Mouse (Mus musculus) G1E (cell line): ENCODE results near the gene Cldn15. TPM values are rescaled to one million over a fixed set of nuclear protein-coding genes. Genes with fewer than 3 reads are reported as not detected.
A peak's percentile ranks its signal among the peaks of the same experiment; 100 is the strongest.

Source experiments
- ATAC-seq: 2 replicates; pipeline ENCODE4 v1.8.0; 2016; ENCODE audit warnings: mild to moderate bottlenecking; ENCODE audit not compliant: insufficient number of reproducible peaks, poor library complexity, low FRiP score, severe bottlenecking; ENCODE audit errors: extremely low read depth
- DNase-seq: peaks from one replicate; pipeline ENCODE4 v3.0.0; 2012; ENCODE audit warnings: low spot score
- H3K27me3 ChIP-seq: 2 replicates; pipeline ENCODE4 v1.6.1; 2012; ENCODE audit warnings: mild to moderate bottlenecking, low read length, inconsistent platforms; ENCODE audit not compliant: insufficient read depth
- H3K36me3 ChIP-seq: replicated peaks from 2 replicates; pipeline ENCODE3; 2012; ENCODE audit warnings: mild to moderate bottlenecking, inconsistent platforms
- H3K4me1 ChIP-seq: 2 replicates; pipeline ENCODE4 v1.6.1; 2012; ENCODE audit warnings: low read depth, low read length, inconsistent platforms, mixed read lengths; ENCODE audit not compliant: insufficient read depth
- H3K4me3 ChIP-seq: 2 replicates; pipeline ENCODE4 v1.5.1; 2012; ENCODE audit warnings: low read depth, mild to moderate bottlenecking, inconsistent platforms, low read length, moderate library complexity, mixed read lengths
- H3K9me3 ChIP-seq: replicated peaks from 2 replicates; pipeline ENCODE4 v1.6.1; 2012; ENCODE audit warnings: inconsistent platforms
- CTCF ChIP-seq: IDR thresholded peaks from 2 replicates; pipeline ENCODE4 v1.5.1; 2012; ENCODE audit warnings: low read depth, low read length, inconsistent platforms, mixed read lengths
- GATA1 ChIP-seq: IDR thresholded peaks from 2 replicates; pipeline ENCODE4 v1.6.1; 2012; ENCODE audit warnings: borderline replicate concordance, low read length, inconsistent platforms, mixed read lengths
- GATA2 ChIP-seq: IDR thresholded peaks from 2 replicates; pipeline ENCODE4 v1.6.1; 2012; ENCODE audit warnings: low read depth, low read length, inconsistent platforms, borderline replicate concordance
- POLR2AphosphoS5 ChIP-seq: IDR thresholded peaks from 2 replicates; pipeline ENCODE4 v1.6.1; 2012; ENCODE audit warnings: low read depth, low read length, inconsistent platforms; ENCODE audit not compliant: insufficient replicate concordance
- TAL1 ChIP-seq: conservative IDR thresholded peaks from 2 replicates; pipeline ENCODE4 v1.6.1; 2012; ENCODE audit warnings: low read depth, low read length, inconsistent platforms, mixed read lengths
- polyA plus RNA-seq: library from polyadenylated mRNA; stranded (reverse); fragments of >175 nt; gene quantifications from 2 replicates; pipeline ENCODE4 v1.2.3, GENCODE M21; 2012
- total RNA-seq, 2 experiments: library from RNA; stranded (forward) in 1 of 2; stranded (reverse) in 1 of 2; fragments of 200-1000 nt in 1 of 2; fragments of >200 nt in 1 of 2; fragmentation: Nextera tagmentation in 1 of 2; gene quantifications; 2 replicates each; pipeline ENCODE4 v1.2.3; 2014 to 2017

Cldn15 gene
- total and polyA plus RNA-seq, 3 experiments: 0.05 to 0.08 TPM; not detected in 1

DNA sequence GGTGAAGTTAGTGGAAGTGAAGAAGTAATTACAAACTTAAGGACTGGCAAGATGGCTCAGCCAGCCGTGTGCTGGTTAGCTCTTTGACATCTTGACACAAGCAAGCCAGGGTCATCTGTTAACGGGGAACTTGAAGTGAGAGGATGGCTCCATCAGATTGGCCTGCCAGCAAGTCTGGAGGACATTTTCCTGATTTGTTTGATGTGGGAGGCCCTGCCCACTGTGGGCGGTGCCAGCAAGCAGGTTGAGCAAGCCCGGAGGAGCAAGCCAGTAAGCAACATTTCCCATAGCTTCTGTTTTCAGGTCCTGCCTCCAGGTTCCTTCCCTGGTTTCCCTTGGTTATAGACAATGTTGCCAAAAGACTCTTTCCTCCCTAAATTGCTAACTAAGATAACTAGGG, 10.8 kb upstream of the Cldn15 start:
- no peak overlapping the region for H3K4me3 ChIP-seq
- H3K9me3 ChIP-seq: no peaks in the 10 kb centered on the region
- no peaks in the 10 kb centered on the region for H3K27me3 ChIP-seq
- ATAC-seq (no peak), DNase-seq (no peak)
- peaks cover 43% of the 10 kb centered on the region for H3K4me1 ChIP-seq
- H3K36me3 ChIP-seq: peaks cover 55% of the 10 kb centered on the region
- TF ChIP-seq POLR2AphosphoS5 (no peak), GATA2 (no peak), GATA1 (no peak), TAL1 (no peak), CTCF (no peak)

DNA sequence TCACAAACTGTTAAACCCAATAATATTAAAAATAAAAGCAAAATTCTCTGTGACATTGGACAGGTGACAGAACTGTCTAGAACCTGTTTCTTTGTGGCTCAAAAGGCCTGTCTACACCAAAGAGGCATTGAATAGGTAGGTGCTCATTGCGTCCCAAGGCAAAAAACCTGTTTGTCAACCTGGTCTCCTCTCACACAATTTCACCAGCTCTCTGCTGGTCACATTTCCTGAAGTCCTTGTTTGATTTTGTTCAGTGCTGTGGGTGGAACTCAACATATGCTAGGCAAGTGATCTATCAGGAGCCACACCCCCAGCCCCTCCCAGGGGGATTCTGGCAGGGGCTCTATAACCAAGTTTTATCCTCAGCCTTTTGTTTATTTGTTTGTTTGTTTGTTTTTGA, 9.2 kb upstream of the Cldn15 start:
- Histone ChIP-seq H3K4me3 (no peak overlapping the region), H3K36me3 (peaks cover 63% of the 10 kb centered on the region), H3K4me1 (peaks cover 55% of the 10 kb centered on the region), H3K27me3 (no peaks in the 10 kb centered on the region), H3K9me3 (no peaks in the 10 kb centered on the region)
- DNase-seq (no peak), ATAC-seq (no peak)
- TF ChIP-seq CTCF: no peak
- no peak for TF ChIP-seq TAL1
- no peak for TF ChIP-seq GATA1
- TF ChIP-seq POLR2AphosphoS5: no peak
- no peak for TF ChIP-seq GATA2

DNA sequence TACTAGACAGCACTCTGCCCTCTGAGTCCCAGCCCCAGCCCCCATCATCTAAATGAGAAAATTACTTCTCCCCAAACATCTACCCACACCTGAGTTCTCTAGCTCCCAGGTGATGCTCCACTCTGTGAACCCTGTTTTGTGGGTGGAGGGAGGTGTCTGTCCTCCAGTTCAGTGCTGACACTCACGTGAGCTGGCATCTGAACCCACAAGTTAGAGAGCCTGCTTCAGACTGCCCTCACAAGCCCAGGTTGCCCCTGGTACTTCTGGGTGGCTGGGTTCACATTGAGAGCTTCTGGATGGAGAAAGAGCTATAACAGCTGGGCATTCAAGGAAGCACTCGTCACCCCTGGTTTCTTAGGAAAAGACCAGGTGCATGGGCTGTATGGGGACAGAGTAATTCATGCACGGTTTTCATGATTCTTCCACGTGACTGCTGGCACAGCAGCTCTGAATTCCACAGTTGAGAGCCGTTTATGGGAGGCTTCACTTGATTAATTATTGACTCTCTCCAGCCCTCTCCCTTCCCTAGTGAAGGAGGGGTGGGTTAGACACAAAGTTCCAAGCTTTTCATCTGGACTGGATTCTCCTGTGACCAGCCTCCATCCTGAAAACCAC, 7.3 kb upstream of the Cldn15 start:
- Histone ChIP-seq H3K36me3 (peaks cover 77% of the 10 kb centered on the region), H3K9me3 (no peaks in the 10 kb centered on the region), H3K4me3 (no peak overlapping the region), H3K4me1 (peaks cover 60% of the 10 kb centered on the region), H3K27me3 (no peaks in the 10 kb centered on the region)
- ATAC-seq (no peak), DNase-seq (no peak)
- TF ChIP-seq GATA1: no peak

DNA sequence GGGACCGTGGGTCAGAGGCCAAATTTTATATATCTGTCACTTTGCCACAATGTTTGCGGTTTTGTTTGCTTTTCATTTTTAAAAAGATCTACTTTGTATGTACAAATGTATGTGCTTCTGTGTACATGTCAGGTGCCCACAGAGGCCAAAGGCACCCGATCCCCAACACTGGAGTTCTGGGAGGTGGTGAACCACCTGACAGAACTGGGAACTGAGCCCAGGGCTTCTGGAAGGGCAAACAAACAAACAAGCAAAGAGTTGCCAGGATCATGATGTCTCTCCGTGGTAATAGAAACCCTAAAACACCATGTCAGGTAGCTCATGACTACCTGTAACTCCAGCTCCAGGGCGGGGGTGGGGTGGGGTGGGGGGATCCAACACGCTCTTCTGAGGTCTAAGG, 6.4 kb upstream of the Cldn15 start:
- TF ChIP-seq TAL1: no peak
- DNase-seq: no peak
- no peaks in the 10 kb centered on the region for H3K9me3 ChIP-seq
- no peaks in the 10 kb centered on the region for H3K27me3 ChIP-seq
- H3K4me3 ChIP-seq: no peak overlapping the region
- H3K4me1 ChIP-seq: peaks cover 66% of the 10 kb centered on the region
- peaks cover 78% of the 10 kb centered on the region for H3K36me3 ChIP-seq
- no peak for ATAC-seq

GRCm38 (mm10) chr5:136961334-136961982, 5.0 kb upstream of the Cldn15 start:
- TF ChIP-seq TAL1: no peak
- no peak for TF ChIP-seq GATA1
- Histone ChIP-seq H3K36me3 (peaks cover 81% of the 10 kb centered on the region), H3K9me3 (no peaks in the 10 kb centered on the region), H3K27me3 (no peaks in the 10 kb centered on the region), H3K4me3 (peak overlapping the region; percentile 76), H3K4me1 (peaks cover 71% of the 10 kb centered on the region)
- ATAC-seq (no peak), DNase-seq (peak; percentile 11)

DNA sequence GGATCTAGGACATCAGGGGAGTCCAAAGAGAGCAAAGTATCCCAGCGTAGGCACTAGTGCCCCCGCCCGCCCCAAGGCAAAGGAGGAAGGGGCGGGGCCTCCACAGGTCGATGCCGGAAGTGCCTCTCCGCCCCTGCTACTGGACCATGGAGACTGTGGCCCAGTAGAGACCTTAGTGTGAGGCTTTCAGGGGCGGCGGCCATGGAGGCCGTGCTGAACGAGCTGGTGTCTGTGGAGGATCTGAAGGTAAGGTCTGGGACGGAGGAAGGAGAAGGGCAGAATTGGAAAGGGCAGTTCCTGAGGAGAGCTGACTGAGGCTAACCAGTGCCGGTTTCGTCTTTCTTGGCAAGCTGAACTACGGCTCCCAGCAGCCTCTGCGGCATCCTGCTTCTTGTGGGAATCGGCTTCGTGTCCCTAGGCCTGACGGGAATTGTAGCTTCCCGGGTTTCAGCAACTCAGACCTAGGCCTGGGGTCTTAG, 4.4 kb upstream of the Cldn15 start:
- Histone ChIP-seq H3K36me3 (peaks cover 81% of the 10 kb centered on the region), H3K9me3 (no peaks in the 10 kb centered on the region), H3K4me3 (peak overlapping the region; percentile 76), H3K4me1 (peaks cover 73% of the 10 kb centered on the region), H3K27me3 (no peaks in the 10 kb centered on the region)
- ATAC-seq: peak; percentile 84
- no peak for TF ChIP-seq GATA2
- TF ChIP-seq CTCF: no peak
- TF ChIP-seq GATA1: no peak
- TF ChIP-seq TAL1: no peak
- TF ChIP-seq POLR2AphosphoS5: no peak
- DNase-seq: peak; percentile 87

DNA sequence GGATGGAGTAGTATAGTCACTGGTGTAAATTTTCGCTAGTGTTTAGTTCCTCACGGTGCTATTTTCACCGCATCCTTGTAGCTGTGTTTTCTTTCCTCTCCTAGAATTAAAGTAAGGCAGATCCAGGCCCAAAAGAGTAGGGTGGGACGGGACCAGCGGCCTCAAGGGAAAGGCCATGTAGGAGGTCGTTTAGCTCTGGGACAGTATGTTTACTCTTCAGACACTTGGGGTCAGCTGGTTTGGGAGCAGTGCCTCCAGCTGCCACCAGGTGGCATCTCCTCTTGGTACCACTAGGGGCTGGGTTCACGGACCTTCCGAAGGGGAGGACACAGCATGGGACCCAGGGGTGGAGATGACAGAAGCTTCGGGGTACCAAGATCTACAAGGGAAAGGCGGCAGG, 3.9 kb upstream of the Cldn15 start:
- ATAC-seq: 0 out of 2 replicates have a peak, but pooled peaks have one; percentile 12
- TF ChIP-seq CTCF (peak; percentile 88), POLR2AphosphoS5 (no peak)
- H3K9me3 ChIP-seq: no peaks in the 10 kb centered on the region
- H3K27me3 ChIP-seq: no peaks in the 10 kb centered on the region
- DNase-seq: peak; percentile 87
- peak overlapping the region; percentile 76 for H3K4me3 ChIP-seq
- H3K36me3 ChIP-seq: peaks cover 81% of the 10 kb centered on the region
- H3K4me1 ChIP-seq: peaks cover 77% of the 10 kb centered on the region
